Mouse (Mus musculus) ES-Bruce4 (cell line): ENCODE measurements around the gene Cog5. TPM values are rescaled to one million over a fixed set of nuclear protein-coding genes. Genes with fewer than 3 reads are reported as not detected.

Experiments
- H3K27ac ChIP-seq: 2 replicates; pipeline ENCODE4 v1.5.1; 2012; ENCODE audit warnings: low read length, inconsistent platforms; ENCODE audit not compliant: insufficient read depth
- H3K27me3 ChIP-seq: 2 replicates; pipeline ENCODE4 v1.6.1; 2012; ENCODE audit warnings: mild to moderate bottlenecking, low read length, inconsistent platforms; ENCODE audit not compliant: control insufficient read depth, poor library complexity, insufficient read depth, severe bottlenecking
- H3K36me3 ChIP-seq: 2 replicates; pipeline ENCODE4 v1.6.1; 2012; ENCODE audit warnings: inconsistent platforms, mild to moderate bottlenecking, low read length, moderate library complexity; ENCODE audit not compliant: control insufficient read depth, poor library complexity, insufficient read depth, severe bottlenecking
- H3K4me1 ChIP-seq: one replicate; pipeline ENCODE4 v1.8.1; 2011; ENCODE audit warnings: low read length; ENCODE audit not compliant: control insufficient read depth, insufficient read depth
- H3K4me3 ChIP-seq: 2 replicates; pipeline ENCODE4 v1.5.1; 2011; ENCODE audit warnings: low read depth, mild to moderate bottlenecking, low read length
- H3K9ac ChIP-seq: 2 replicates; pipeline ENCODE4 v1.6.1; 2012; ENCODE audit warnings: low read depth, mild to moderate bottlenecking, inconsistent platforms; ENCODE audit not compliant: poor library complexity, severe bottlenecking
- H3K9me3 ChIP-seq: replicated peaks from 2 replicates; pipeline ENCODE4 v1.6.1; 2012; ENCODE audit warnings: mild to moderate bottlenecking, low read length, inconsistent platforms; ENCODE audit not compliant: control insufficient read depth, poor library complexity, insufficient read depth, severe bottlenecking
- CTCF ChIP-seq: IDR thresholded peaks from one replicate; pipeline ENCODE4 v1.8.1; 2011; ENCODE audit warnings: low read depth, low read length
- EP300 ChIP-seq: IDR thresholded peaks from 2 replicates; pipeline ENCODE4 v1.6.1; 2011; ENCODE audit warnings: low read depth, low read length; ENCODE audit not compliant: insufficient read depth
- POLR2A ChIP-seq: IDR thresholded peaks from one replicate; pipeline ENCODE4 v1.8.1; 2011; ENCODE audit warnings: low read length; ENCODE audit not compliant: insufficient read depth
- polyA plus RNA-seq: library from polyadenylated mRNA; stranded (reverse); fragments of >200 nt; gene quantifications from 2 replicates; pipeline ENCODE4 v1.2.4, GENCODE M21; 2011; ENCODE audit warnings: low read depth; ENCODE audit not compliant: missing spikeins, insufficient read depth, insufficient read length

Cog5 gene
- polyA plus RNA-seq, 1 experiment, result 50.6 TPM

DNA sequence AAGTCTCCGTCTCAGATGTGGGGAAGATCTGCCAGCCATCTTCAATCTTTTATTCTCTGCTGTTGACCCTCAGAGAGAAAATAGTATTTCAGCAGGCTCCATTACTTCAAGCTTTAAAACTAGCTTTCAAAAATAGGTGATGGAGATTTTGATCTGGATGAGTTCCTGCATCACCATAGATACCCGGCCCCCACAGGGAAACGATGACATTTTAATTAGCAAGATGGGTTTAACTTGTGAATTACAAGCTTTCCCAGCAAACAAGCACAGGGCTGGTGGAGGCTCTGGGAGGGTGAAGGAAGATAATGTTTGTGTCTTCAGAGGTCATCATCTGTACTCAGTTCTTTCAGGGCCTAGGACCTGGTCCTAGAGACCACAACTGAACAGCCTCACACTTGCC, 118.9 kb downstream of the Cog5 start:
- Histone ChIP-seq H3K27ac (no peak overlapping the region), H3K4me3 (no peak overlapping the region), H3K27me3 (no peaks in the 10 kb centered on the region), H3K9me3 (no peaks in the 10 kb centered on the region), H3K9ac (no peak overlapping the region), H3K36me3 (no peaks in the 10 kb centered on the region; the same call in 1 of the 2 replicates), H3K4me1 (no peaks in the 10 kb centered on the region)
- TF ChIP-seq POLR2A (no peak), CTCF (no peak), EP300 (no peak)

- TF ChIP-seq EP300 (no peak), POLR2A (no peak), CTCF (no peak)
- Histone ChIP-seq H3K9ac (no peak overlapping the region), H3K27me3 (no peaks in the 10 kb centered on the region), H3K36me3 (no peaks in the 10 kb centered on the region), H3K4me1 (no peaks in the 10 kb centered on the region), H3K9me3 (0 out of 2 replicates have a peak, but pooled peaks cover 3% of the 10 kb centered on the region), H3K27ac (no peak overlapping the region), H3K4me3 (no peak overlapping the region)
Observed at GRCm38 (mm10) chr12:31784291-31784690, 129.6 kb downstream of the Cog5 start.

DNA sequence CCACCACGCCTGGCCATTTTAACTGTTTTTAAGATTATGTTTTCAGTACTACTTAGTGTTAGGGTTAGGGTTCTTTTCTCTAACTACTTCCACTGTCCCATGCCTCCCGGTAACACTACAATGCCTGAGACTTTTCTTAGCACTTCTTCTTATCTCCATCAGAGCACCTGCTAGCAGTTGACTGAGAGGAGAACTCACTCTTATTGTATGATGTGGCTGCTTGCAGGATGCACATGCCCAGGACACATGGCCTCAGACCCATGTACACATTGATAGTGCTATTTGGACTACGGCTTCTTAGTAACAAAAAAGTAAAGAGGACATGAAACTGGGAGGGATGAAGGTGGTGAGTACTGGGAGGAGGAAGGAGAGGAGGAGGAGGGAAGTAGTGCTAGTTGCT, 133.9 kb downstream of the Cog5 start:
- Histone ChIP-seq H3K27me3 (no peaks in the 10 kb centered on the region), H3K9me3 (no peaks in the 10 kb centered on the region), H3K9ac (no peak overlapping the region), H3K4me1 (no peaks in the 10 kb centered on the region), H3K36me3 (peaks cover 2% of the 10 kb centered on the region; the same call in 1 of the 2 replicates), H3K4me3 (no peak overlapping the region), H3K27ac (no peak overlapping the region)
- TF ChIP-seq EP300 (no peak), CTCF (no peak), POLR2A (no peak)

- Histone ChIP-seq H3K27ac (no peak overlapping the region), H3K4me1 (no peaks in the 10 kb centered on the region), H3K9me3 (no peaks in the 10 kb centered on the region), H3K36me3 (no peaks in the 10 kb centered on the region), H3K4me3 (no peak overlapping the region), H3K27me3 (no peaks in the 10 kb centered on the region), H3K9ac (no peak overlapping the region)
- TF ChIP-seq CTCF (no peak), POLR2A (no peak), EP300 (no peak)
Observed at GRCm38 (mm10) chr12:31806410-31807154, 151.9 kb downstream of the Cog5 start.

DNA sequence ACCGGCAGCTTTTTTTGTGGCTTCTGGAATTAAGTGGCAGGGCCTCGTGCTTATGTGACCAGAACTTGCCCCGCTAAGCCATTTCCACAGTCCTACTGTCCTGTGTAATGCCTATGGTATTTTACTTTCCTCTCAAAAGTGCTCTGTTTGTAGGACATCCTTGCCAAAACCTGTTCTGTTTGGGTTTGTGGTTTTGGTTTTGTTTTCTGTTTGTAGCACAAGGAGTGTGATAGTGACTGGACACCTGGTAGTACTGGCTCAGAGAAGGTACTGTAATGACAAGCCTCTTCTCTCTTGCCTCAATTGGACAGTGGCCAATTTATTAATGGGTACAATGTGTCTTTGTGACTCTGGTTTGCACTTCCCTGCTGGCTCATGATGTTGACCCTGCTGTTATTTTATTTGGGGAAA, 163.4 kb downstream of the Cog5 start:
- TF ChIP-seq POLR2A, result no peak
- no peaks in the 10 kb centered on the region for H3K36me3 ChIP-seq
- H3K27me3 ChIP-seq, result no peaks in the 10 kb centered on the region
- H3K9me3 ChIP-seq, result no peaks in the 10 kb centered on the region
- H3K4me1 ChIP-seq, result no peaks in the 10 kb centered on the region
- H3K4me3 ChIP-seq, result no peak overlapping the region
- no peak overlapping the region for H3K27ac ChIP-seq
- no peak overlapping the region for H3K9ac ChIP-seq

DNA sequence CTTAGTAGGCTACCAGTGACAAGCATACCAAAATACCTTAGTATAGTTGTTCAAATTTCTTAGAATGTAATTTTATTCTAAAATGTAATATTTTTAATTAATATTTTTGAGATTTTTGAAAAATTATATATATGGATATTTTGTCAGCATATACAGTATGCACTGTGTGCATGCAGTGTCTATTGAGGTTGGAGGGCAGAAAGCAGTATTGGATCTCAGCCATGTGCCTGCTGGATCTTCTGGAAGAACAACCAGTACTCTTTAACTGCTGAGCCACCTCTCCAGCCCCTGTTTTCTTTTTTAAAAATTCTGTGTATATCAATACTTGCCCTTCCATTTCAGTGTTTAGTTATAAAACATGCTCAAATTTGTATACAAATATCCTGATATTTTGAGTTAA, 164.4 kb downstream of the Cog5 start:
- no peaks in the 10 kb centered on the region for H3K36me3 ChIP-seq
- H3K9me3 ChIP-seq, result no peaks in the 10 kb centered on the region
- H3K9ac ChIP-seq, result no peak overlapping the region
- no peaks in the 10 kb centered on the region for H3K4me1 ChIP-seq
- H3K27me3 ChIP-seq, result no peaks in the 10 kb centered on the region
- no peak overlapping the region for H3K27ac ChIP-seq
- no peak overlapping the region for H3K4me3 ChIP-seq
- TF ChIP-seq EP300 (no peak), CTCF (no peak), POLR2A (no peak)
